Mouse (Mus musculus): ENCODE measurements at regions not wholly inside any gene's neighbourhood (a gene's known extent, or its start where the extent isn't known, plus 50 kb on each side); places are given as distances from the start of the nearest gene placed in this dataset.

DNA sequence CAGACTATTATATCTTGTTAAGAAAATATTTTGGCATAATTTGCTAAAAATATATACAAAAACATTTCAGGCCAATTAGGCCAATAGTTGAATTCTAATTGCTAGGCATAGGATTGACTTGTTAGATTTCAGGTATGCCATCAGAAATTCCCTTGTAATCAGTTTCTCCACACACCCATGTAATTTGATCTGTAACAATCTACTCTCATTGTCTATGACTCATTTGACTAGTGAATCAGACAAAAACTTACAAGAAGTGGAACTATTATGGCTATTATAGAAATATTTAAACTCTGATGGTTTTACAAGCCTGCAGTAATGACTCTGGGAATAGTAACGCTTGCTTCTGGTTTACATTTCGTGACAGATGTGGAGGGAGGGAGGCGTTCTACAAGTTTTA, 338.9 kb upstream of the Ptbp2 start:
- no peak overlapping the region for H3K4me2 ChIP-seq (ENCODE audit: low read depth)
- no peak overlapping the region for H3ac ChIP-seq (ENCODE audit: control insufficient read depth, insufficient read length)
- H3K79me2 ChIP-seq (ENCODE audit: control insufficient read depth, insufficient read depth): no peaks in the 10 kb centered on the region
- no peak for TF ChIP-seq TCF12 (IDR thresholded peaks at IDR 0.05; ENCODE audit: insufficient read depth, poor library complexity, severe bottlenecking)
- TF ChIP-seq E2F4 (IDR thresholded peaks at IDR 0.05; ENCODE audit: insufficient read depth): no peak
- TF ChIP-seq TCF3 (IDR thresholded peaks at IDR 0.05; ENCODE audit: insufficient read length, low read depth): no peak
- H3K36me3 ChIP-seq (ENCODE audit: control insufficient read depth, insufficient read depth): no peaks in the 10 kb centered on the region
- no peaks in the 10 kb centered on the region for H3K27me3 ChIP-seq (ENCODE audit: control insufficient read depth, insufficient read depth, insufficient read length)
- no peak overlapping the region for H3K4me3 ChIP-seq

- no peak overlapping the region for H3K4me2 ChIP-seq (ENCODE audit: low read depth)
- H3ac ChIP-seq (ENCODE audit: control insufficient read depth, insufficient read length): no peak overlapping the region
- no peaks in the 10 kb centered on the region for H3K79me2 ChIP-seq (ENCODE audit: control insufficient read depth, insufficient read depth)
- H3K4me3 ChIP-seq: no peak overlapping the region
- TF ChIP-seq TCF3 (IDR thresholded peaks at IDR 0.05; ENCODE audit: insufficient read length, low read depth): no peak
- no peak for TF ChIP-seq TCF12 (IDR thresholded peaks at IDR 0.05; ENCODE audit: insufficient read depth, poor library complexity, severe bottlenecking)
- TF ChIP-seq SRF (IDR thresholded peaks at IDR 0.05; ENCODE audit: control insufficient read depth, insufficient read length, low read depth): no peak
- no peak for TF ChIP-seq MYOD1 (IDR thresholded peaks at IDR 0.05; ENCODE audit: control insufficient read depth in 1 of 3, insufficient read length in 2 of 3, low read depth in 2 of 3)
- TF ChIP-seq POLR2AphosphoS2 (IDR thresholded peaks at IDR 0.05; ENCODE audit: insufficient read length, low read depth): no peak
- no peak for TF ChIP-seq E2F4 (IDR thresholded peaks at IDR 0.05; ENCODE audit: insufficient read depth)
- TF ChIP-seq CEBPB (IDR thresholded peaks at IDR 0.05; ENCODE audit: insufficient read depth, poor library complexity, severe bottlenecking): no peak
- TF ChIP-seq MAX (IDR thresholded peaks at IDR 0.05; ENCODE audit: low read depth): no peak
- no peaks in the 10 kb centered on the region for H3K27me3 ChIP-seq (ENCODE audit: control insufficient read depth, insufficient read depth, insufficient read length)
- H3K36me3 ChIP-seq (ENCODE audit: control insufficient read depth, insufficient read depth): no peaks in the 10 kb centered on the region
These were observed 299.1 kb upstream of the Ptbp2 start for GRCm38 (mm10) chr3:120083171-120083932.

DNA sequence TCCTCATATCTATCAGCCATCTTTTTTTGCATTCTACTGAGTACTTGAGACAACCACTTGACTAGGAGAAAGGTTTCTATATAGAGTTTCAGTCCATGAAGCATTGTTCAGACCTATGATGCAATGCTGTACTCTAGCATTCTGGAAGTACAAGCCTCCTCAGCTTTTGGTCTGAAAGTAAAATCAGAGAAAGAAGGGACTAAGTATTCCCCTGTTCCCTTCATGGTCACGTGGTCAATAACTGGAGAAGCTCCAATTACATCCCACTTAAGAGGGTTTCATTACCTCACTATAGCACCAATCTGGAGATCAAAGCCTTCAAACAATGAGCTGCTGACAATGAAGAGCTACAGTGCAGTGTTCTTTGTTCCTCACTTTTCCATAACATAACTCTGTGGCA, 289.3 kb upstream of the Ptbp2 start:
- Histone ChIP-seq H3K36me3 (ENCODE audit: control insufficient read depth, insufficient read depth) (no peaks in the 10 kb centered on the region), H3K27me3 (ENCODE audit: control insufficient read depth, insufficient read depth, insufficient read length) (no peaks in the 10 kb centered on the region), H3K4me2 (ENCODE audit: low read depth) (no peak overlapping the region), H3ac (ENCODE audit: control insufficient read depth, insufficient read length) (no peak overlapping the region), H3K79me2 (ENCODE audit: control insufficient read depth, insufficient read depth) (no peaks in the 10 kb centered on the region), H3K4me3 (no peak overlapping the region)
- no peak for TF ChIP-seq REST (IDR thresholded peaks at IDR 0.05; ENCODE audit: insufficient read depth, insufficient read length)
- no peak for TF ChIP-seq TCF3 (IDR thresholded peaks at IDR 0.05; ENCODE audit: insufficient read length, low read depth)
- no peak for TF ChIP-seq CEBPB (IDR thresholded peaks at IDR 0.05; ENCODE audit: insufficient read depth, poor library complexity, severe bottlenecking)
- no peak for TF ChIP-seq SRF (IDR thresholded peaks at IDR 0.05; ENCODE audit: control insufficient read depth, insufficient read length, low read depth)
- TF ChIP-seq TCF12 (IDR thresholded peaks at IDR 0.05; ENCODE audit: insufficient read depth, poor library complexity, severe bottlenecking): no peak
- no peak for TF ChIP-seq MYOD1 (IDR thresholded peaks at IDR 0.05; ENCODE audit: control insufficient read depth in 1 of 3, insufficient read length in 2 of 3, low read depth in 2 of 3)
- no peak for TF ChIP-seq MAX (IDR thresholded peaks at IDR 0.05; ENCODE audit: low read depth)
- TF ChIP-seq POLR2AphosphoS2 (IDR thresholded peaks at IDR 0.05; ENCODE audit: insufficient read length, low read depth): no peak
- no peak for TF ChIP-seq USF1 (IDR thresholded peaks at IDR 0.05; ENCODE audit: low read depth)
- no peak for TF ChIP-seq MYOG (IDR thresholded peaks at IDR 0.05; ENCODE audit: control insufficient read depth in 1 of 3, insufficient read depth in 1 of 3, insufficient read length in 2 of 3, low read depth in 2 of 3)
- no peak for TF ChIP-seq POLR2A (IDR thresholded peaks at IDR 0.05; ENCODE audit: insufficient read length, low read depth)
- no peak for TF ChIP-seq E2F4 (IDR thresholded peaks at IDR 0.05; ENCODE audit: insufficient read depth)

DNA sequence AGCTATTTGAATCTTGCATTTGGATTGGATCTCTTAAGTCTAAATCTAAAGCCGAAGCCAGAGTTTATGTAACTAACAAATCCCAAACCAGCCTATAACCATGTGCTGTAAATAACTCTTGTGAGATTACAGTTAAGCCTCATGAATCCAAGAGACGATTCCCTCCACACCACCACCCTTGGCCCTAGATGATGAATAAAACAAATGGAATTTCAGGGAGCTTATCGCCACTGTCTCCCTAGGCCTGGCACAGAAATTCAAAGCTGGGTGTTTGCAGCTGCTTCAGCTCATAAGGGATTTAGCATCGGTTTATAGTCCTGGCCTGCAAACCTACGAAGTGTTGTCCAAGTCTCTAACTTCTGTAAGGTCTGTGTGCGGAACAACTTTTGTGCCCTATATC, 281.4 kb upstream of the Ptbp2 start:
- H3K36me3 ChIP-seq (ENCODE audit: control insufficient read depth, insufficient read depth): no peaks in the 10 kb centered on the region
- H3K79me2 ChIP-seq (ENCODE audit: control insufficient read depth, insufficient read depth): no peaks in the 10 kb centered on the region
- H3K27me3 ChIP-seq (ENCODE audit: control insufficient read depth, insufficient read depth, insufficient read length): no peaks in the 10 kb centered on the region
- peak in 2 of 3 experiments; percentile 72 to 80 for TF ChIP-seq MYOD1 (IDR thresholded peaks at IDR 0.05; ENCODE audit: control insufficient read depth in 1 of 3, insufficient read length in 2 of 3, low read depth in 2 of 3)
- TF ChIP-seq MAX (IDR thresholded peaks at IDR 0.05; ENCODE audit: low read depth): no peak
- TF ChIP-seq TCF12 (IDR thresholded peaks at IDR 0.05; ENCODE audit: insufficient read depth, poor library complexity, severe bottlenecking): peak; percentile 35
- no peak for TF ChIP-seq TCF3 (IDR thresholded peaks at IDR 0.05; ENCODE audit: insufficient read length, low read depth)
- no peak for TF ChIP-seq E2F4 (IDR thresholded peaks at IDR 0.05; ENCODE audit: insufficient read depth)
- TF ChIP-seq POLR2AphosphoS2 (IDR thresholded peaks at IDR 0.05; ENCODE audit: insufficient read length, low read depth): no peak
- no peak for TF ChIP-seq REST (IDR thresholded peaks at IDR 0.05; ENCODE audit: insufficient read depth, insufficient read length)
- TF ChIP-seq CEBPB (IDR thresholded peaks at IDR 0.05; ENCODE audit: insufficient read depth, poor library complexity, severe bottlenecking): no peak
- TF ChIP-seq SRF (IDR thresholded peaks at IDR 0.05; ENCODE audit: control insufficient read depth, insufficient read length, low read depth): no peak
- TF ChIP-seq POLR2A (IDR thresholded peaks at IDR 0.05; ENCODE audit: insufficient read length, low read depth): no peak
- no peak for TF ChIP-seq USF1 (IDR thresholded peaks at IDR 0.05; ENCODE audit: low read depth)
- TF ChIP-seq MYOG (IDR thresholded peaks at IDR 0.05; ENCODE audit: control insufficient read depth in 1 of 3, insufficient read depth in 1 of 3, insufficient read length in 2 of 3, low read depth in 2 of 3): peak in 1 of 3 experiments; percentile 80
- peak overlapping the region; percentile 42 for H3K4me2 ChIP-seq (ENCODE audit: low read depth)
- H3ac ChIP-seq (ENCODE audit: control insufficient read depth, insufficient read length): no peak overlapping the region
- H3K4me3 ChIP-seq: no peak overlapping the region
